Mouse (Mus musculus) telencephalon, adult 2 months (tissue): ENCODE measurements at regions not wholly inside any gene's neighbourhood (a gene's known extent, or its start where the extent isn't known, plus 50 kb on each side); places are given as distances from the start of the nearest gene placed in this dataset.
A peak's percentile ranks its signal among the peaks of the same experiment; 100 is the strongest.

Source experiments
- DNase-seq: peaks from one replicate; pipeline ENCODE4 v3.0.0-alpha.2; 2011; ENCODE audit warnings: low read depth, low spot score

DNA sequence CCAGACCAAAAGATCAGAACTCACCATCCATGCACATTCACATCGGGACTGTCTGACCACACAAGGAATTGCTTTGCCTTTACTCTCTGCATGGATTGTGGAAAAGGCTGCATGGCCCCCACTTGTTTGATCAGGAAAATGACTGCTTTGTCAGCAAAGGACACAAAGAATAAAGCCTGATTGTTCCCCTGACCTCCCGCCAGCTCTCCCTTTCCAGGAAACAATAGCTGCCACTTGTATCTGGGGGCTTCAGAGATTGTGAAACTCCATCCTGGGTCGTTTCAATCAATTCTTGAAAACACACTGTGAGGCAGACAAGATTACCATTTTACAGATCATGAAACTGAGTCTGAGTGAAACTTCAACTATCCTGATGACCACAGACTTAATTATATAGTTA is 70.7 kb downstream of the Zic3 start:
- DNase-seq, result peak; percentile 6

DNA sequence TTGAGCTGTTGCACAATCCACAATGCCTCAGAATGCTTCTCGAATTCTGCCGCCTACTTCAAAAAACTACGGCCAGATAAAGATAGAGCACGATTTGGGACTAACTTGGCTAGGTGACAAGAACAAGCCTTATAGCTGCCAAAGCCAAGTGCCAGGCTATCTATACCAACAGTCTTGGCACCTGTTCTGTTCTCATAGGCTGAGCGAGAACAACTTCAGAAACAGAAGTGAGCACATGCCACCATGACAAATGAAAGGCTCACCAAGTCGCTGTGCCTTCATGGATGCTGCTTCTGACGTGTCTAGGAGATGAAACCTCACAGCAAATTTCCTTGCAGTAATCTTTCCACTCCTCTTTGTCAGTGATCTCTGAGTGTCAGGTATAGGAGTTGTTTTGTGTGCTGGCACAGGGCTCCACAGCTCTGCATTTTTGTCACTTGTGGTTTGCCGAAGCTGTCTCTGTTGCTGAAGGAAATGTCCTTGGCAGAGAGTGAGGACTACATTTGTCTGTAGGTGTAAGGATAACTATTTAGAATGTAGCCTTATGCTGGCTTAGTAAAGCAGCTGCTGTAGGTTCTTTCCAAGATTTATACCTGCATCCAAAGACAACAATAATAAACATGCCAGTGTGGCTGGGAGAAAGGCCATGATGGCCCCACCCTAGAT is 95.4 kb downstream of the Zic3 start:
- DNase-seq, result peak; percentile 31

DNA sequence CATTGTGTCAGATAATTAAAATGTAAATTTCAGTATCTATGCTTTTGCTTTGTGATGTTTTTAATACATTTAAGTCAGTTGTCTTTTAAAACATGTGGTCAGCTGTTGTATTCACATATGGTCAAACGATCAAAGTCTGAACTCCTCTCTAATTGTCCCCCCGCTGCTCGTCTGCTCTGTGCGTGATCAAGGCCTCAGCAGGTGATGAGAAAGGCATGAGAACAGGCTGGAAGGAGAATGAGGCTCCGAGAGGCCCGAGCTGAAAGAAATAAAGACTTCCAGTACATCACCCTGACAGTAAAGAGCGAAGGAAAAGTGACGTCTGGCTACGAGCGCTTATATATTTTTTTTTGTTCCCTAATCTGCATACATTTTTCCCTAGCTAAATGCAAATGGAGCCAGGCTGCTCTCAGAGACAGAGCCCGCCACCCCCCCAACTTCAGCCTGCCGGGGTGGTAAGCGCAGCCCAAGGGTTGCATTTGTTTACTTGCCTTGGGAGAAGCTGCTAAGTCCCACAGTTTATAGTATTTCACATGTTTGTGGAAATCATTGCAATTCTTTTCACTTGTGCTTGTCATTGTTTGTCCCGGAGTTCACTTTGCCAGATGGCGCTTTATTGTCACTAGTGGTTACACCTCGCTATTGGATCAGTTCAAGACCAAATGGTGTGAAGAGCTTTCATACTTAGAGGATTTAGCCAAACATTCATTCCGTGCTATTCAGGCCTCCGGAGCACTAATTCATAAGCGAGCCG is 133.0 kb downstream of the Zic3 start:
- DNase-seq, result peak; percentile 2

- no peak for DNase-seq
Measured at GRCm38 (mm10) chrX:58157361-58157760, 134.9 kb downstream of the Zic3 start.

GRCm38 (mm10) chrX:58166184-58166904 is 143.8 kb downstream of the Zic3 start:
- DNase-seq, result peak; percentile 12

DNA sequence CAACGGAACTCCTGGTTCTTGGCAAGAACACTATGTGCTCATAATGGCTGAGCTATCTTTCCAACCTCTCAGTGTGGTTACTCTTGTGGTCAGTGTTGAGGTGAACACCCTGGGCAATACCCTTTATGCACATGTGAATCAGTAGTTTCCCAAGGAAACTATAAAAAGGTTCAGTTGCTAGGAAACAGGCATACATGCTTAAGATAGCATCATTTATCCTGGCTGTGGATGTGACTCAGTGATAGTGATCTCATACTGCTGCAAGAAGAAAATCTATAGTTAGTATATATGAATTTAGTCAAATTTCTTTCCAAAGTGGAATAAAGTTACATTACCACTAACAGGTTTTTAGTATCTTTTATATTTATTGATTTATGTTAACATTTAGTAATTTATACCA is 151.8 kb downstream of the Zic3 start:
- peak; percentile 35 for DNase-seq
